9 mouse cellular contexts compared by ENCODE assay signal in the genomic region with DNA sequence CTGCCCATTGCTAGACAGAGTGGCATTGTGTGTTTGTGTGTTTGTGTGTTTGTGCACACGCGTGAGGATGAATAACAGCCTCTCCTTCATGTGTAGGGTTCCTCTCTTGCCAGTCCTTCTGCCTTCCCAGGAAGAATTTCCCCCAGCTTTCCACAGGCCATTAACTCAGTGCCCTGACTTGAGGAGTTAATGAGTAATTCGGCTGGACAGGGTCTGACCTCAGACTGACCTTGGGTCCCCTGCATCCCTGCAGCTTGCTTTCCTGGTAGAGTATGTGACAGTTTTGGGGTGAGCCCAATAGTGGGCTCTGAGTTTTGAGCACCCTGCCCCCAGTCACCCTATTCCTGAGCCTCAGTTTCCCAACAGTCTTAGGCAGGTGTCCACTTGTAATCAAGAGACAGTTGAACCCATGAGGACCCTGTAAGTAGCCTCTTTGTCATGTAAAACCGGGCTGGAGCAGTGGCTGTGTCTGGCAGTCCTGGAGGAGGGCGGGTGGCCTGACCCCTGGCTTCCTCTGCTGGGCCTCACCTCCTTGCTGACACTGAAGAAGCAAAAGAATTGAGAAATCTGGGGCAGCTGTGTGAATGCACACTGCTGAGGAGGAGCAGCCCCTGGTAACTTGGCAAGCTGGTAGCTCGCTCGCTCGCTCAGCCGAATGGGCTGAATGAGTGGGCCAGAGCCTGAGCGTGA. TPM values are rescaled to one million over a fixed set of nuclear protein-coding genes. Genes with fewer than 3 reads are reported as not detected.
A peak's percentile ranks its signal among the peaks of the same experiment; 100 is the strongest.
DNase-seq lines count a peak whose midpoint lies in the region; ATAC-seq lines count a peak whose summit lies in the region.
"Had no signal": no experiment of that assay in that cellular context is flagged by ENCODE, and none has a peak within 500 bp of the region (broad histone marks: within the 10 kb centered on the region; RNA-seq: fewer than 3 reads in every experiment).

No protein-coding gene starts in this region.

- DNase-seq in intestine, embryonic 14.5 days (ENCODE audit: low spot score) = no peak
- peak; percentile 89 for DNase-seq in embryo, embryonic 10 days (ENCODE audit: low spot score)
- DNase-seq in kidney, adult 8-10 months = peak; percentile 85 to 90
- DNase-seq in frontal cortex, postnatal 14 days (ENCODE audit: low spot score in 2 of 2) = no peak
- no peak for DNase-seq in thymus, postnatal 25 days
- no peak for DNase-seq in urinary bladder, postnatal 4 days (ENCODE audit: low spot score in 2 of 2)
- DNase-seq: gastrocnemius, adult 2 months had no signal

- H3K27ac ChIP-seq in intestine, embryonic 14.5 days (ENCODE audit: low read depth) = peak overlapping the region; percentile 90; the same call in 1 of the 2 replicates
- no peak overlapping the region for H3K27ac ChIP-seq in intestine, embryonic 16.5 days (ENCODE audit: low read length)
- H3K27ac ChIP-seq in neural tube, embryonic 15.5 days (replicated peaks) = peak overlapping the region; percentile 3; the same call in 1 of the 2 replicates

- H3K4me1 ChIP-seq in intestine, embryonic 14.5 days (replicated peaks; ENCODE audit: control insufficient read depth, insufficient read depth, low read length) = peaks cover 27% of the 10 kb centered on the region
- H3K4me1 ChIP-seq in intestine, embryonic 16.5 days (ENCODE audit: control insufficient read depth, insufficient read depth, low read length) = peaks cover 27% of the 10 kb centered on the region
- H3K4me1 ChIP-seq in neural tube, embryonic 15.5 days = peaks cover 26% of the 10 kb centered on the region

- 56% methylated on average over 10 of the region's 10 CpGs for WGBS in intestine, embryonic 14.5 days
- 56% methylated on average over 10 of the region's 10 CpGs for WGBS in intestine, embryonic 16.5 days
- 35% methylated on average over 10 of the region's 10 CpGs for WGBS in neural tube, embryonic 15.5 days

- no peak for ATAC-seq in intestine, embryonic 14.5 days (replicated peaks; ENCODE audit: low FRiP score, low TSS enrichment, low read depth)
- ATAC-seq in intestine, embryonic 16.5 days = no peak
- no peak for ATAC-seq in neural tube, embryonic 15.5 days (ENCODE audit: low FRiP score)

- peaks cover 18% of the 10 kb centered on the region for H3K9me3 ChIP-seq in intestine, embryonic 14.5 days (ENCODE audit: control insufficient read depth, low read length)
- peaks cover 5% of the 10 kb centered on the region; the same call in 1 of the 2 replicates for H3K9me3 ChIP-seq in intestine, embryonic 16.5 days (ENCODE audit: control insufficient read depth, low read length)
- H3K9me3 ChIP-seq in neural tube, embryonic 15.5 days (replicated peaks) = 0 out of 2 replicates have a peak, but pooled peaks cover 5% of the 10 kb centered on the region

- no peaks in the 10 kb centered on the region for H3K27me3 ChIP-seq in intestine, embryonic 14.5 days (replicated peaks; ENCODE audit: control insufficient read depth, insufficient read depth, low read length)
- no peaks in the 10 kb centered on the region for H3K27me3 ChIP-seq in intestine, embryonic 16.5 days (replicated peaks; ENCODE audit: control insufficient read depth, insufficient read depth, low read length)
- H3K27me3 ChIP-seq in neural tube, embryonic 15.5 days (replicated peaks) = no peaks in the 10 kb centered on the region

- H3K4me3 ChIP-seq in intestine, embryonic 14.5 days (ENCODE audit: low read depth, low read length) = no peak overlapping the region
- no peak overlapping the region for H3K4me3 ChIP-seq in intestine, embryonic 16.5 days (ENCODE audit: low read length)
- H3K4me3 ChIP-seq in neural tube, embryonic 15.5 days (replicated peaks) = no peak overlapping the region
- H3K4me3 ChIP-seq: gastrocnemius, adult 2 months had no signal

- H3K36me3 ChIP-seq in intestine, embryonic 14.5 days (ENCODE audit: control insufficient read depth, insufficient read depth, low read length) = no peaks in the 10 kb centered on the region
- H3K36me3 ChIP-seq in intestine, embryonic 16.5 days (ENCODE audit: control insufficient read depth, insufficient read depth, low read length) = no peaks in the 10 kb centered on the region
- H3K36me3 ChIP-seq in neural tube, embryonic 15.5 days = no peaks in the 10 kb centered on the region

- no peak overlapping the region for H3K4me2 ChIP-seq in intestine, embryonic 14.5 days (ENCODE audit: low read length)
- H3K4me2 ChIP-seq in intestine, embryonic 16.5 days (ENCODE audit: low read depth, low read length) = no peak overlapping the region
- H3K4me2 ChIP-seq in neural tube, embryonic 15.5 days = no peak overlapping the region

- no peak overlapping the region for H3K9ac ChIP-seq in intestine, embryonic 14.5 days (ENCODE audit: low read length)
- H3K9ac ChIP-seq in intestine, embryonic 16.5 days (ENCODE audit: low read depth, low read length) = no peak overlapping the region
- H3K9ac ChIP-seq in neural tube, embryonic 15.5 days (replicated peaks) = no peak overlapping the region

RNA-seq across cellular contexts. Expression of gene 1700001O22Rik, which starts 43.5 kb away (rescaled TPM):
- 2.1 and 2.2 TPM in 2 replicates for polyA plus RNA-seq in intestine, embryonic 14.5 days (2014; fragmentation: Nextera tagmentation; extraction: Ambion mirVana)
- 0.99 and 1.2 TPM in 2 replicates for polyA plus RNA-seq in intestine, embryonic 16.5 days (2015; fragmentation: Nextera tagmentation; extraction: Ambion mirVana)
- 1.5 and 2.2 TPM in 2 replicates for polyA plus RNA-seq in neural tube, embryonic 15.5 days (2015; fragmentation: Nextera tagmentation; extraction: Ambion mirVana)

RNA-seq across cellular contexts. Expression of gene Ntmt1, which starts 47.6 kb away (rescaled TPM):
- 105 and 110 TPM in 2 replicates for polyA plus RNA-seq in intestine, embryonic 14.5 days (2014; fragmentation: Nextera tagmentation; extraction: Ambion mirVana)
- 76.3 and 87.4 TPM in 2 replicates for polyA plus RNA-seq in intestine, embryonic 16.5 days (2015; fragmentation: Nextera tagmentation; extraction: Ambion mirVana)
- polyA plus RNA-seq in neural tube, embryonic 15.5 days (2015; fragmentation: Nextera tagmentation; extraction: Ambion mirVana) = 92.6 and 107 TPM in 2 replicates

Comparison
In these comparisons a context has a peak if more than half of its experiments do, and no peak if none do; other contexts are left out.
1. DNase-seq: peak in embryo, embryonic 10 days (single experiment) and kidney, adult 8-10 months (2 of 2); none in intestine, embryonic 14.5 days (single experiment), frontal cortex, postnatal 14 days (0 of 2), thymus, postnatal 25 days (single experiment) and urinary bladder, postnatal 4 days (0 of 2).